Comparison of ENCODE assay signal across 29 mouse cellular contexts in the genomic region with DNA sequence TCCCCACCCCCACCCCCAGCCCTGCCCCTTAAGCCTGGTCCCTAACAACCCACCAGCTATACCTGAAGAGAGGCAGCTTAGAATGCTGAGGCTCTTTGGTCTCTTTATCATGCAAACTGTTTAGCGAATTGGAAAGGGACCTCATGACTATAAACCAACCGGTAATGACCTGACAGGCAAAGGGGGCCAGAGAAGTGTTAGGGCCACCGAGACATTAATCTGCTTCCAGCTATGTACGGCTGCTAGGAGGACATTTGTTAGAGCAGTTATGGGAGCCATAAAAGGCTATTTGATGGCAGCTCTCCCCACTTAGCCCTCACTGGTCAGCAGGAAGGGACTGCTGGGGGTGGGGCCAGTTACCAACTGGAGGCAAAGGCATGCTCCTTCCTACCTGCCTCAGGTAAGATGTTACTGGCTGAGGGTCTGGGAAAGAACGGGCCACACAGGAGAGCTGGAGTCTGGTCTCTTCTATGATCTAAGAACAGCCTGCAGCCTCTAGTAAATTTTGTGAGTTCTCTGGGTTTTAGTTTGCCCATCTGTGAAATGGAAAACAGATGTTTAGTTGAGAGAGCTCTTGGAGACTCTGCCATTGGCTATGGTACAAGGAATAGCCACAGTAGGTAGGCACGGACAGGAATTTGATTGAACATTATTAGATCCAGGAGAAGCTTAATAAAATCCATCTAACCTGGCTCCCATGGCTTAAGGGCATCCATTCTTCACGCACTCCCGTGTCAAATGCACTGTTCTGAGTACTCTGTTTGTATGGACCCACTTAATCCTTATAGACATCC.
DNase-seq lines count a peak whose midpoint lies in the region; ATAC-seq and TF ChIP-seq lines count a peak whose summit lies in the region.
"Had no signal": no experiment of that assay in that cellular context is flagged by ENCODE, and none has a peak within 500 bp of the region (broad histone marks: within the 10 kb centered on the region; RNA-seq: fewer than 3 reads in every experiment).

No protein-coding gene starts in this region.

- no peaks in the 10 kb centered on the region for H3K9me3 ChIP-seq in liver, embryonic 12.5 days (replicated peaks)
- no peaks in the 10 kb centered on the region for H3K9me3 ChIP-seq in liver, postnatal 0 days (ENCODE audit: low read length)
- no peaks in the 10 kb centered on the region for H3K9me3 ChIP-seq in stomach, embryonic 14.5 days (ENCODE audit: control insufficient read depth, low read depth, low read length)
- H3K9me3 ChIP-seq in stomach, postnatal 0 days (ENCODE audit: control insufficient read depth, low read length) = no peaks in the 10 kb centered on the region
- H3K9me3 ChIP-seq in limb, embryonic 11.5 days (ENCODE audit: control insufficient read depth, low read length) = no peaks in the 10 kb centered on the region
- H3K9me3 ChIP-seq: embryonic facial prominence, embryonic 12.5 days; forebrain, embryonic 12.5 days; midbrain, embryonic 13.5 days had no signal

- 57% methylated on average over 8 of the region's 8 CpGs for WGBS in liver, embryonic 12.5 days (ENCODE audit: insufficient replicate concordance)
- 63% methylated on average over 8 of the region's 8 CpGs for WGBS in liver, postnatal 0 days (ENCODE audit: insufficient replicate concordance)
- 46% methylated on average over 8 of the region's 8 CpGs for WGBS in stomach, embryonic 14.5 days
- WGBS in stomach, postnatal 0 days = 44% methylated on average over 8 of the region's 8 CpGs
- 9% methylated on average over 8 of the region's 8 CpGs for WGBS in limb, embryonic 11.5 days

- no peaks in the 10 kb centered on the region for H3K36me3 ChIP-seq in liver, embryonic 12.5 days
- H3K36me3 ChIP-seq in liver, postnatal 0 days (replicated peaks; ENCODE audit: insufficient read depth, low read length) = no peaks in the 10 kb centered on the region
- H3K36me3 ChIP-seq in stomach, embryonic 14.5 days (ENCODE audit: control insufficient read depth, insufficient read depth, low read length) = no peaks in the 10 kb centered on the region
- no peaks in the 10 kb centered on the region for H3K36me3 ChIP-seq in stomach, postnatal 0 days (ENCODE audit: control insufficient read depth, insufficient read depth, low read length)
- H3K36me3 ChIP-seq in limb, embryonic 11.5 days (ENCODE audit: control insufficient read depth, insufficient read depth, low read length) = no peaks in the 10 kb centered on the region
- H3K36me3 ChIP-seq: embryonic facial prominence, embryonic 12.5 days; forebrain, embryonic 12.5 days; midbrain, embryonic 13.5 days had no signal

- no peaks in the 10 kb centered on the region for H3K27me3 ChIP-seq in liver, embryonic 12.5 days (replicated peaks)
- no peaks in the 10 kb centered on the region for H3K27me3 ChIP-seq in liver, postnatal 0 days (ENCODE audit: insufficient read depth, low read length)
- no peaks in the 10 kb centered on the region for H3K27me3 ChIP-seq in stomach, embryonic 14.5 days (ENCODE audit: control insufficient read depth, insufficient read depth, low read length)
- H3K27me3 ChIP-seq in stomach, postnatal 0 days (ENCODE audit: control insufficient read depth, insufficient read depth, low read length) = no peaks in the 10 kb centered on the region
- no peaks in the 10 kb centered on the region for H3K27me3 ChIP-seq in limb, embryonic 11.5 days (ENCODE audit: control insufficient read depth, insufficient read depth, low read length)
- H3K27me3 ChIP-seq: embryonic facial prominence, embryonic 12.5 days; midbrain, embryonic 13.5 days had no signal

- TF ChIP-seq CTCF in liver, postnatal 0 days (IDR thresholded peaks at IDR 0.05; ENCODE audit: low read depth) = no peak
- TF ChIP-seq CTCF in stomach, postnatal 0 days (IDR thresholded peaks at IDR 0.05; ENCODE audit: low read depth) = no peak

- no peak for DNase-seq in liver, postnatal 0 days
- DNase-seq in stomach, postnatal 0 days (ENCODE audit: low spot score) = no peak
- DNase-seq in limb, embryonic 11.5 days (ENCODE audit: low spot score) = peak; percentile 63
- no peak for DNase-seq in kidney, adult 8-10 months
- DNase-seq in kidney, postnatal 10 days = no peak
- DNase-seq: adrenal gland, postnatal 25 days; cerebellum, adult 2 months; cerebellum, postnatal 25 days; forebrain, postnatal 0 days; gastrocnemius, postnatal 10 days; heart, postnatal 14 days; kidney, adult 9 months; kidney, postnatal 14 days; layer of hippocampus, adult 9-11 months; lung, adult 18-20 months; lung, postnatal 4 days; right cerebral cortex, adult 18-20 months; spleen, adult 18-20 months; thymus, adult 2 months; thymus, postnatal 4 days had no signal

- peaks cover 78% of the 10 kb centered on the region for H3K4me1 ChIP-seq in liver, embryonic 12.5 days
- H3K4me1 ChIP-seq in liver, postnatal 0 days (ENCODE audit: insufficient read depth) = peaks cover 60% of the 10 kb centered on the region
- H3K4me1 ChIP-seq in stomach, embryonic 14.5 days (ENCODE audit: control insufficient read depth, insufficient read depth, low read length) = no peaks in the 10 kb centered on the region
- H3K4me1 ChIP-seq in stomach, postnatal 0 days (replicated peaks; ENCODE audit: control insufficient read depth, insufficient read depth) = no peaks in the 10 kb centered on the region
- H3K4me1 ChIP-seq in limb, embryonic 11.5 days (ENCODE audit: control insufficient read depth, insufficient read depth, low read length) = peaks cover 24% of the 10 kb centered on the region

- no peak overlapping the region for H3K4me3 ChIP-seq in liver, embryonic 12.5 days
- no peak overlapping the region for H3K4me3 ChIP-seq in liver, postnatal 0 days (ENCODE audit: low read depth, low read length)
- no peak overlapping the region for H3K4me3 ChIP-seq in stomach, embryonic 14.5 days (ENCODE audit: low read depth, low read length)
- no peak overlapping the region for H3K4me3 ChIP-seq in stomach, postnatal 0 days (ENCODE audit: low read depth, low read length)
- no peak overlapping the region for H3K4me3 ChIP-seq in limb, embryonic 11.5 days (ENCODE audit: low read depth, low read length)
- H3K4me3 ChIP-seq: embryonic facial prominence, embryonic 12.5 days; forebrain, embryonic 12.5 days; midbrain, embryonic 13.5 days had no signal

- no peak overlapping the region for H3K9ac ChIP-seq in liver, embryonic 12.5 days
- no peak overlapping the region for H3K9ac ChIP-seq in liver, postnatal 0 days (replicated peaks)
- H3K9ac ChIP-seq in stomach, embryonic 14.5 days (replicated peaks; ENCODE audit: low read depth, low read length) = no peak overlapping the region
- H3K9ac ChIP-seq in stomach, postnatal 0 days (ENCODE audit: low read length) = no peak overlapping the region
- H3K9ac ChIP-seq in limb, embryonic 11.5 days (ENCODE audit: low read length) = no peak overlapping the region
- H3K9ac ChIP-seq: embryonic facial prominence, embryonic 12.5 days; forebrain, embryonic 12.5 days; forebrain, postnatal 0 days; midbrain, embryonic 13.5 days had no signal

- ATAC-seq in liver, embryonic 12.5 days = no peak
- no peak for ATAC-seq in liver, postnatal 0 days
- ATAC-seq in stomach, embryonic 14.5 days (ENCODE audit: insufficient number of reproducible peaks, insufficient read depth, low FRiP score, low read depth) = 0 out of 2 replicates have a peak, but pooled peaks have one; percentile 2
- ATAC-seq in stomach, postnatal 0 days (ENCODE audit: low FRiP score, low TSS enrichment) = no peak
- peak; percentile 63 for ATAC-seq in limb, embryonic 11.5 days (ENCODE audit: insufficient number of reproducible peaks, low FRiP score, low TSS enrichment, low read depth)
- ATAC-seq: CD4-positive, CD25-positive, alpha-beta regulatory T cell, adult 4 months; forebrain, postnatal 0 days; hindbrain, postnatal 0 days; intestine, embryonic 16.5 days; lung, postnatal 0 days; midbrain, embryonic 13.5 days had no signal

- H3K4me2 ChIP-seq in liver, embryonic 12.5 days = no peak overlapping the region
- H3K4me2 ChIP-seq in liver, postnatal 0 days (ENCODE audit: low read depth, low read length) = no peak overlapping the region
- H3K4me2 ChIP-seq in stomach, embryonic 14.5 days (replicated peaks; ENCODE audit: low read depth, low read length) = no peak overlapping the region
- no peak overlapping the region for H3K4me2 ChIP-seq in stomach, postnatal 0 days (replicated peaks; ENCODE audit: low read depth)
- H3K4me2 ChIP-seq in limb, embryonic 11.5 days (ENCODE audit: low read depth, severe bottlenecking) = peak overlapping the region; percentile 17; the same call in 1 of the 2 replicates
- H3K4me2 ChIP-seq: embryonic facial prominence, embryonic 12.5 days; forebrain, embryonic 12.5 days; midbrain, embryonic 13.5 days had no signal

- TF ChIP-seq EP300 in liver, postnatal 0 days (IDR thresholded peaks at IDR 0.05; ENCODE audit: low read depth) = no peak
- no peak for TF ChIP-seq EP300 in stomach, postnatal 0 days (optimal IDR thresholded peaks at IDR 0.05)

- peak overlapping the region; percentile 64; the same call in 1 of the 2 replicates for H3K27ac ChIP-seq in liver, embryonic 12.5 days
- no peak overlapping the region for H3K27ac ChIP-seq in liver, postnatal 0 days (ENCODE audit: low read depth)
- no peak overlapping the region for H3K27ac ChIP-seq in stomach, embryonic 14.5 days (ENCODE audit: low read length)
- no peak overlapping the region for H3K27ac ChIP-seq in stomach, postnatal 0 days (replicated peaks)
- 0 out of 2 replicates have a peak overlapping the region, but pooled peaks have one; percentile 42 for H3K27ac ChIP-seq in limb, embryonic 11.5 days (replicated peaks; ENCODE audit: low read depth, low read length)
- H3K27ac ChIP-seq: embryonic facial prominence, embryonic 12.5 days; forebrain, embryonic 12.5 days; hindbrain, postnatal 0 days; midbrain, embryonic 13.5 days had no signal

Comparison
In these comparisons a context has a peak if more than half of its experiments do, and no peak if none do; other contexts are left out.
1. ATAC-seq: peak in stomach, embryonic 14.5 days (single experiment) and limb, embryonic 11.5 days (single experiment); none in liver, embryonic 12.5 days (single experiment), liver, postnatal 0 days (single experiment) and stomach, postnatal 0 days (single experiment).
2. H3K27ac ChIP-seq: peak in liver, embryonic 12.5 days (single experiment) and limb, embryonic 11.5 days (single experiment); none in liver, postnatal 0 days (single experiment), stomach, embryonic 14.5 days (single experiment) and stomach, postnatal 0 days (single experiment).